Mouse (Mus musculus) liver, embryonic 14.5 days (tissue): ENCODE measurements at regions not wholly inside any gene's neighbourhood (a gene's known extent, or its start where the extent isn't known, plus 50 kb on each side); places are given as distances from the start of the nearest gene placed in this dataset.

Experiments used
- ATAC-seq: fragments of 200-750 bp; cut with Nextera tagmentation; 2 replicates; pipeline ENCODE4 v1.8.0; 2017; ENCODE audit warnings: moderate number of reproducible peaks, mild to moderate bottlenecking, moderate library complexity; ENCODE audit not compliant: insufficient read depth
- DNase-seq, 3 experiments: peaks; one replicate each; pipeline ENCODE4 v3.0.0-alpha.2; 2012 to 2013; ENCODE audit warnings: low read depth in 3 of 3, low spot score in 3 of 3
- H3K27ac ChIP-seq: fragments of 300-500 bp; sonication (generic); 2 replicates; pipeline ENCODE4 v1.5.1; 2014; ENCODE audit warnings: moderate library complexity, mild to moderate bottlenecking, control low read depth, inconsistent platforms
- H3K27me3 ChIP-seq: fragments of 300-500 bp; sonication (generic); 2 replicates; pipeline ENCODE4 v1.6.1; 2014; ENCODE audit warnings: mild to moderate bottlenecking, low read length, moderate library complexity; ENCODE audit not compliant: control insufficient read depth, insufficient read depth
- H3K36me3 ChIP-seq: fragments of 300-500 bp; sonication (generic); replicated peaks from 2 replicates; pipeline ENCODE4 v1.6.1; 2014; ENCODE audit warnings: low read depth; ENCODE audit not compliant: control insufficient read depth, insufficient read depth
- H3K4me1 ChIP-seq, 2 experiments: fragments of 200-500 bp in 1 of 2; fragments of 300-500 bp in 1 of 2; sonication (generic) in 1 of 2; replicated peaks; 2 replicates each; pipeline ENCODE4 v1.6.1; 2012 to 2014; ENCODE audit warnings: antibody characterized with exemption in 1 of 2, inconsistent platforms in 1 of 2, low read length in 1 of 2; ENCODE audit not compliant: control insufficient read depth in 2 of 2, insufficient read depth in 2 of 2
- H3K4me2 ChIP-seq: fragments of 300-500 bp; sonication (generic); 2 replicates; pipeline ENCODE4 v1.6.1; 2014; ENCODE audit warnings: low read depth, mild to moderate bottlenecking, control low read depth, moderate library complexity
- H3K4me3 ChIP-seq, 2 experiments: fragments of 200-500 bp in 1 of 2; fragments of 300-500 bp in 1 of 2; sonication (generic) in 1 of 2; 2 replicates each; pipeline ENCODE4 v1.5.1; 2012 to 2014; ENCODE audit warnings: low read depth in 2 of 2, low read length in 2 of 2, mild to moderate bottlenecking in 2 of 2, control low read depth in 1 of 2, inconsistent platforms in 1 of 2, moderate library complexity in 1 of 2; ENCODE audit not compliant: insufficient read depth in 1 of 2
- H3K9ac ChIP-seq: fragments of 300-500 bp; sonication (generic); replicated peaks from 2 replicates; pipeline ENCODE4 v1.6.1; 2014; ENCODE audit warnings: mild to moderate bottlenecking, control low read depth, moderate library complexity
- H3K9me3 ChIP-seq: fragments of 300-500 bp; sonication (generic); 2 replicates; pipeline ENCODE4 v1.6.1; 2016; ENCODE audit warnings: low read length, mixed read lengths; ENCODE audit not compliant: control insufficient read depth
- CTCF ChIP-seq: IDR thresholded peaks from 2 replicates; pipeline ENCODE4 v1.5.1; 2016; ENCODE audit warnings: antibody characterized with exemption, low read depth, control low read depth
- EP300 ChIP-seq: IDR thresholded peaks from 2 replicates; pipeline ENCODE4 v1.6.1; 2016; ENCODE audit warnings: antibody characterized with exemption, low read depth
- WGBS: fragments of 180-500 bp; shearing (Covaris S2); extraction: QIAGEN DNeasy Blood & Tissue Kit; methylation state at CpG from one replicate; pipeline ENCODE4 v1.1.7; 2014; ENCODE audit not compliant: insufficient replicate concordance; 5-methylcytosine and 5-hydroxymethylcytosine counted together

DNA sequence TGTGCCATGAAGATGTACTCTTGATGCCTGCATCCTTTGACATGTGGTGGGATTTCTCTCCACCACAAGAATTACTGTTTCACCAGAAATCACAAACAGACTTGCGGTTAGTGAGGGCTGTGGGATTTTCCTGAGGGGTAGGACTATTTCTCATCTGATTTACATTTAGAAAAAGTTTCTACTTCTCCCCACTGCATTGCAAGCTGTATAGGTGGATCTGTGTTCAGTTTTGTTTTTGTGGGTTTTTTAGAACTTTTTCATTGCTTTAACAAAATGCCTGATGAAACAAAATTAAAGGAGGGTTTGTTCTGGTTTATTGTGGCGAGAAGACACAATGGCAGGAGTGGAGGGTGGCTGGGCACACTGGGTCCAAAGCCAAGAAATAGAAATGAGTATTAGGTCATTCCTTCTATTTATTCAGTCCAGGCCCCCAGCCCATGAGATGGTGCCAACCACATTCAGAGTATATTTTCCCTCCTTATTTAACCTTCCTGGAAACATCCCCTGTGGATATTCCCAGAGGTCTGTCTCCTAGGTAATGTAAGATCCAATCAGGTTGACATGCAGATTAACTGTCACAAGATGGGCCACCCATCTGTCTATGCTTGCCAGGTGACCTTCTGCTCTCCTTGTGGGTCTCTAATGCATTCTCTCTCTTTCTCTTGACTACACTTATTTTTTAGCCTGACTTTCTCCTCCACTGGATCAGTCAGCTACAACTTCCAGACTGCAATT is 96.3 kb upstream of the Spaca1 start:
- Histone ChIP-seq H3K27me3 (no peaks in the 10 kb centered on the region), H3K4me3 (no peak overlapping the region), H3K4me2 (no peak overlapping the region), H3K9ac (no peak overlapping the region), H3K36me3 (no peaks in the 10 kb centered on the region), H3K27ac (no peak overlapping the region), H3K9me3 (no peaks in the 10 kb centered on the region), H3K4me1 (no peaks in the 10 kb centered on the region)
- DNase-seq (no peak), ATAC-seq (no peak)
- WGBS: 51% methylated on average over 2 of the region's 2 CpGs
- TF ChIP-seq CTCF (no peak), EP300 (no peak)

DNA sequence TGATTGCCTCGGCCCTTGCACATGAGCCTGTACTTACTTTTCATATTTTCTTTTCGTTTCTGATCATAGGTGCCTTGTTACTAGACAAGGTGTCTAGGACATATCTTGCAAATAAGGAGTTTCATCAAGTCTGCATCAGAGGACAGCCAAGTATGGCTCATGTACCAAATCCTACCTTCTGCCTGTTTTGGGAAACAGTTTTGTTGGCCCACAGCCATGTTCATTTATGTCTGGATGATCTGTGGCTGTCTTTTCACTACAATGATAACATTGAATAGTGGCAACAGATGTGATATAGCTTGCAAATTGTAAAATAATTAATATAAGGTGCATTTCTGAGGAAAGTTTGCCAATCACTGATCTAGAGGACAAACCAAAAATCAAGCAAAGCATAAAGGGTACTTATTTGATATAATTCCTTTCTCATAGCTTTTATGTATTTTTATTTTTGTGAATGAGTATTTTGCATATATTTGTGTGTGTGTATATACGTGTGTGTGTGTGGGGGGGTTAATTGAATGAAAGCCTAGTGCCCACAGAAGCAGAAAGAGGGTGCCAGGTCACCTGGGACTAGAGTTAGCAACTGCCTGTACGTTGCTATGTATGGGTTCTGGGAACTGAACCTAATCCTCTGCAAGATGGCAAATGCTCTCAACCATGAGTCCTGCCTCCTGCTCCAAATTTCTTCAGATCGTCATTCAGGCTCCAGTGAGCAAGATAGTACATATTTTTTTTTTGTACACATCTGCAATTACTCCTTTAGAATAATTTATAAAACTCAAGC is 99.2 kb upstream of the Spaca1 start:
- WGBS: 45% methylated on average over 5 of the region's 5 CpGs
- Histone ChIP-seq H3K9ac (no peak overlapping the region), H3K9me3 (no peaks in the 10 kb centered on the region), H3K36me3 (no peaks in the 10 kb centered on the region), H3K4me1 (no peaks in the 10 kb centered on the region), H3K4me3 (no peak overlapping the region), H3K4me2 (no peak overlapping the region), H3K27me3 (no peaks in the 10 kb centered on the region), H3K27ac (no peak overlapping the region)
- no peak for TF ChIP-seq CTCF
- TF ChIP-seq EP300: no peak
- ATAC-seq (no peak), DNase-seq (no peak)

DNA sequence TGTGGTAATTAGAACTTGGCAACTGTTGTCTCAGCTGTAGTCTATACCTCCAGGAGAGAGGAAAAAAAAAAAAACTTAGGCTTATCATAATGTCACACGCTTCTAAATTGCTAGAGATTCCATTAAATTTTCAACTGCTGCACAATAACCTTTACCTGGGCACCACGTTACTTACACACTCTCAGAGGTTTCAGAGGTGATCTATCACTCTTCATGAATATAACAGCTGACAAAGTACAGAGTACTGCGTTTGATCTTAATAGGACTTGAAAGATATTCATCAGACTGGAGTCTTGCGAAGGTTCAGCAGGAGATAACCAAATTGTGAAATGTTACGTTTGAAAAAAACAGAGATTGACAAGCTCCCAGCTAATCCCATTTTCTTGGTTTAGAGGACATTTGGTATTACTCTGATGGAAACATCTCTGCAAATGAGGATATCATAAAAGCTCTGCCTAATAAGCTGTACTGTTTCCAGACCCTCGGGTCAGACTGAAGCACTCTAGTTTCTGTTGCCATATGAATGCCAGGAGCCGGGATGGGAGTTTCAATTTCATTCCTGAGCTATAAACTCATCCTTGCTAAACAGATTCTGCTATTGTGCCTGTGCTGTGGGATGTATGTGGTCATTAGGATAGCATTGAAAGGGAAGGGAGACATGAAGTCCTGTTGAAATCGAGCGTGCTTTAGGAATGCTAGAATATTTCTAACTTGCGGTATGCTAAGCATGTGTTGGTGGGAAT is 101.8 kb upstream of the Spaca1 start:
- no peak overlapping the region for H3K27ac ChIP-seq
- H3K4me2 ChIP-seq: no peak overlapping the region
- H3K27me3 ChIP-seq: no peaks in the 10 kb centered on the region
- TF ChIP-seq EP300: no peak
- TF ChIP-seq CTCF: no peak
- no peaks in the 10 kb centered on the region for H3K36me3 ChIP-seq
- 57% methylated on average over 10 of the region's 10 CpGs for WGBS
- DNase-seq: no peak
- H3K4me1 ChIP-seq: no peaks in the 10 kb centered on the region
- H3K9me3 ChIP-seq: no peaks in the 10 kb centered on the region
- H3K4me3 ChIP-seq: no peak overlapping the region
- no peak for ATAC-seq
- no peak overlapping the region for H3K9ac ChIP-seq

DNA sequence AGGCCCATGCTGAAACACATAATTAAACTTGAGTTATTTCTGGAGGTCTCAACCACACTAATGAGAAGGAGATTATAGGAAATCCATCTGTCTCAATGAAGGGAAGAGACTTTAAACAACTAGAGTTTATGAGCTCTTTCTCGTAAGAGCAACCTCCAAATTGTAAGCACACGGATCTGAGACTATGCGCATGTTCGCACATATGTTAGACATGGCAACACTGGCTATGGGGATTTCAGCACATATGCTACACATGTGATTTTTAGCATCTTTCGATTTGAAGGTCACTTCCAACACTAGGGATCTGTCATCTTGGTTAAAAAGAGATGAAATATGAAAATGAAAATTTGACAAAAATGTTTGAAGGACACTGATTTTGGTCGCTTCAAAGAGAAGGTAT is 105.5 kb upstream of the Spaca1 start:
- H3K9me3 ChIP-seq: no peaks in the 10 kb centered on the region
- no peak for ATAC-seq

More for the DNA sequence above, 105.5 kb upstream of the Spaca1 start:
- TF ChIP-seq EP300 (no peak), CTCF (no peak)
- no peak for DNase-seq
- no peaks in the 10 kb centered on the region for H3K36me3 ChIP-seq
- no peaks in the 10 kb centered on the region for H3K4me1 ChIP-seq
- 61% methylated on average over 6 of the region's 6 CpGs for WGBS
- H3K4me3 ChIP-seq: no peak overlapping the region
- no peak overlapping the region for H3K9ac ChIP-seq
- H3K27ac ChIP-seq: no peak overlapping the region
- H3K27me3 ChIP-seq: no peaks in the 10 kb centered on the region
- H3K4me2 ChIP-seq: no peak overlapping the region
